Mouse (Mus musculus): ENCODE results near the gene Cenpx. TPM values are rescaled to one million over a fixed set of nuclear protein-coding genes. Genes with fewer than 3 reads are reported as not detected.
"Not testable (repeated sequence)": the region's sequence is repeated elsewhere in the genome, so short reads cannot be mapped to it uniquely, and the experiment has no call there.

The Cenpx gene
- total and polyA plus RNA-seq, 2 experiments from 2014 or later = 68.7 to 102 TPM

DNA sequence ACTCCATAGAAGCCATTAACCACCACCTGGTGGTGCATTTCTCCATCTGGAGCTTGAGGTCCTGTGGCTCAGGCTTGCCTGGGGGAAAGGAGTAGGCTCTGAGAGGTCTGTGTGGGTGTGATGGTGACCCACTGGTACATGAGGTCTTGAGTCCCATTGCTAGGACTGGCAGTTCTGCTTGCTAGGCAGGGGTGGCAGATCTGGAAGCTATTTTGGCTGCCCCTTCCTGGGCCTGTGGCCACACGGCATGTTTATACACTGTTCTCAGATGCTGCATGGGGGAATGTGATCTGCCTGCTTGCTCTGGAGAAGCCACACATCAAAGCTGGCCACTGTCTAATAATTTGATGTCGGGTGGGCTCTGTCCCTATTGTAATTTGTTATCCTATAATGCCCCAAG, 29.5 kb downstream of the Cenpx start:
- Histone ChIP-seq H3K9ac (replicated peaks; ENCODE audit: low read depth, low read length) (no peak overlapping the region), H3K27ac (ENCODE audit: low read depth) (no peak overlapping the region), H3K4me2 (ENCODE audit: low read depth, low read length) (no peak overlapping the region), H3K36me3 (replicated peaks; ENCODE audit: control insufficient read depth, insufficient read depth, low read length) (peaks cover 54% of the 10 kb centered on the region), H3K4me1 (ENCODE audit: control insufficient read depth, insufficient read depth) (no peaks in the 10 kb centered on the region; the same call in 1 of the 2 replicates), H3K27me3 (ENCODE audit: control insufficient read depth, insufficient read depth, low read length) (no peaks in the 10 kb centered on the region), H3K9me3 (replicated peaks; ENCODE audit: control insufficient read depth, low read length) (no peaks in the 10 kb centered on the region), H3K4me3 (ENCODE audit: low read depth, low read length) (no peak overlapping the region)
- no peak for ATAC-seq (ENCODE audit: insufficient read depth, low read depth)
- TF ChIP-seq CTCF (IDR thresholded peaks at IDR 0.05; ENCODE audit: low read depth) = no peak
- TF ChIP-seq EP300 (IDR thresholded peaks at IDR 0.05; ENCODE audit: low read depth) = no peak
- no peak for DNase-seq (ENCODE audit: low spot score)
- 70% methylated on average over 2 of the region's 2 CpGs for WGBS

GRCm38 (mm10) chr11:120683536-120683935, 30.0 kb downstream of the Cenpx start:
- no peak overlapping the region for H3K27ac ChIP-seq (ENCODE audit: low read depth)
- H3K9ac ChIP-seq (replicated peaks; ENCODE audit: low read depth, low read length) = no peak overlapping the region
- DNase-seq (ENCODE audit: low spot score) (no peak), ATAC-seq (ENCODE audit: insufficient read depth, low read depth) (no peak)
- no peak overlapping the region for H3K4me2 ChIP-seq (ENCODE audit: low read depth, low read length)
- H3K27me3 ChIP-seq (ENCODE audit: control insufficient read depth, insufficient read depth, low read length) = no peaks in the 10 kb centered on the region
- no peak for TF ChIP-seq EP300 (IDR thresholded peaks at IDR 0.05; ENCODE audit: low read depth)
- TF ChIP-seq CTCF (IDR thresholded peaks at IDR 0.05; ENCODE audit: low read depth) = no peak
- no peak overlapping the region for H3K4me3 ChIP-seq (ENCODE audit: low read depth, low read length)
- no peaks in the 10 kb centered on the region; the same call in 1 of the 2 replicates for H3K4me1 ChIP-seq (ENCODE audit: control insufficient read depth, insufficient read depth)
- no peaks in the 10 kb centered on the region for H3K9me3 ChIP-seq (replicated peaks; ENCODE audit: control insufficient read depth, low read length)
- 88% methylated on average over 3 of the region's 3 CpGs for WGBS
- H3K36me3 ChIP-seq (replicated peaks; ENCODE audit: control insufficient read depth, insufficient read depth, low read length) = peaks cover 51% of the 10 kb centered on the region

- H3K36me3 ChIP-seq (replicated peaks; ENCODE audit: control insufficient read depth, insufficient read depth, low read length) = peaks cover 53% of the 10 kb centered on the region
Observed at GRCm38 (mm10) chr11:120682683-120683082, 30.9 kb downstream of the Cenpx start.

GRCm38 (mm10) chr11:120679909-120680308, 33.6 kb downstream of the Cenpx start:
- H3K27me3 ChIP-seq (ENCODE audit: control insufficient read depth, insufficient read depth, low read length) = no peaks in the 10 kb centered on the region
- H3K4me2 ChIP-seq (ENCODE audit: low read depth, low read length) = no peak overlapping the region
- 70% methylated on average over 3 of the region's 3 CpGs for WGBS
- no peaks in the 10 kb centered on the region for H3K9me3 ChIP-seq (replicated peaks; ENCODE audit: control insufficient read depth, low read length)
- peaks cover 47% of the 10 kb centered on the region for H3K36me3 ChIP-seq (replicated peaks; ENCODE audit: control insufficient read depth, insufficient read depth, low read length)
- TF ChIP-seq EP300 (IDR thresholded peaks at IDR 0.05; ENCODE audit: low read depth) = no peak
- peak; percentile 54 for TF ChIP-seq CTCF (IDR thresholded peaks at IDR 0.05; ENCODE audit: low read depth)
- H3K27ac ChIP-seq (ENCODE audit: low read depth) = no peak overlapping the region
- H3K4me3 ChIP-seq (ENCODE audit: low read depth, low read length) = no peak overlapping the region
- peak; percentile 23 for DNase-seq (ENCODE audit: low spot score)
- H3K4me1 ChIP-seq (ENCODE audit: control insufficient read depth, insufficient read depth) = no peaks in the 10 kb centered on the region; the same call in 1 of the 2 replicates
- ATAC-seq (ENCODE audit: insufficient read depth, low read depth) = peak; percentile 57
- no peak overlapping the region for H3K9ac ChIP-seq (replicated peaks; ENCODE audit: low read depth, low read length)

More at GRCm38 (mm10) chr11:120682683-120683082, 30.9 kb downstream of the Cenpx start:
- no peak for DNase-seq (ENCODE audit: low spot score)
- H3K27ac ChIP-seq (ENCODE audit: low read depth) = no peak overlapping the region
- 97% methylated on average over 5 of the region's 5 CpGs for WGBS
- H3K9ac ChIP-seq (replicated peaks; ENCODE audit: low read depth, low read length) = no peak overlapping the region
- H3K4me3 ChIP-seq (ENCODE audit: low read depth, low read length) = no peak overlapping the region
- TF ChIP-seq CTCF (IDR thresholded peaks at IDR 0.05; ENCODE audit: low read depth) (no peak), EP300 (IDR thresholded peaks at IDR 0.05; ENCODE audit: low read depth) (no peak)
- no peaks in the 10 kb centered on the region for H3K9me3 ChIP-seq (replicated peaks; ENCODE audit: control insufficient read depth, low read length)
- H3K4me2 ChIP-seq (ENCODE audit: low read depth, low read length) = no peak overlapping the region
- ATAC-seq (ENCODE audit: insufficient read depth, low read depth) = no peak
- H3K27me3 ChIP-seq (ENCODE audit: control insufficient read depth, insufficient read depth, low read length) = no peaks in the 10 kb centered on the region
- H3K4me1 ChIP-seq (ENCODE audit: control insufficient read depth, insufficient read depth) = no peaks in the 10 kb centered on the region; the same call in 1 of the 2 replicates

DNA sequence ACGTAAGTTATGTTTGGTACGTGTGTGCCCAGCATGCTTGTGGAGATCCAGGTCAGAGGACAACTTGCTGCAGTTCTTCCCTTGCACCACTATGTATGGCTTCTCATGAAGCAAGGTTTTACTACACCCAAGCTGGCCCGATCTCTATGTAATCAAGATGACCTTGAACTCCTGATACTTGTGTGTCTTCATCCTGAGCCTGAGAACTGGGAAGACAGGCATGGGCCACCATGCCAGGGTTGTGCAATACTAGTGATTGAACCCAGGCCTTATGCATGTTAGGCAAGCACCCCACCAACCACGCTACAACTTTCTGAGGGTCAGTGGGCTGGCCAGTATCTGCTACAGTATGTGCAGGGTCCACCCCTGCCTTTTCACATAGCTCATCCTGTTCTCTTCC, 36.6 kb downstream of the Cenpx start:
- Histone ChIP-seq H3K4me1 (ENCODE audit: control insufficient read depth, insufficient read depth) (peaks cover 12% of the 10 kb centered on the region), H3K27ac (ENCODE audit: low read depth) (no peak overlapping the region), H3K4me3 (ENCODE audit: low read depth, low read length) (no peak overlapping the region), H3K4me2 (ENCODE audit: low read depth, low read length) (no peak overlapping the region), H3K27me3 (ENCODE audit: control insufficient read depth, insufficient read depth, low read length) (no peaks in the 10 kb centered on the region), H3K9ac (replicated peaks; ENCODE audit: low read depth, low read length) (no peak overlapping the region), H3K9me3 (replicated peaks; ENCODE audit: control insufficient read depth, low read length) (no peaks in the 10 kb centered on the region), H3K36me3 (replicated peaks; ENCODE audit: control insufficient read depth, insufficient read depth, low read length) (peaks cover 39% of the 10 kb centered on the region)
- DNase-seq (ENCODE audit: low spot score) (no peak), ATAC-seq (ENCODE audit: insufficient read depth, low read depth) (no peak)
- WGBS = 72% methylated on average over 4 of the region's 4 CpGs
- TF ChIP-seq EP300 (IDR thresholded peaks at IDR 0.05; ENCODE audit: low read depth) (no peak), CTCF (IDR thresholded peaks at IDR 0.05; ENCODE audit: low read depth) (no peak)

DNA sequence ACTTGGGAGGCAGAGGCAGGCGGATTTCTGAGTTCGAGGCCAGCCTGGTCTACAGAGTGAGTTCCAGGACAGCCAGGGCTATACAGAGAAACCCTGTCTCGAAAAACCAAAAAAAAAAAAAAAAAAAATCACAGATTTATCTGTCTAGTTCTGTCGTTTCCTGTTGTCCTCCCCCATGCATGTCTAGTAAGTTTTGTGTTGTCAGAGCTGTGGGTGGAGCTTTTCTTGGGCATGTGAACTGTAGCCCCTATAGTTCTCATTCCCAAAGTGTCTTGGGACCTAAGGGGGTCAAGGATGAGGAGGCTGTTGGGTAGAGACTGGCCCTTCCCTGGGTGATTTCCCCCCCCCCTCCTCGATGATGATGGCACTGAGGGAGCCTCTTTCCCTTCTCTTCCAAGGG, 37.7 kb downstream of the Cenpx start:
- ATAC-seq (ENCODE audit: insufficient read depth, low read depth) = not testable (repeated sequence)

More for the DNA sequence above, 37.7 kb downstream of the Cenpx start:
- DNase-seq (ENCODE audit: low spot score); H3K4me2 ChIP-seq (ENCODE audit: low read depth, low read length); H3K27me3 ChIP-seq (ENCODE audit: control insufficient read depth, insufficient read depth, low read length); H3K27ac ChIP-seq (ENCODE audit: low read depth); H3K4me3 ChIP-seq (ENCODE audit: low read depth, low read length); H3K9ac ChIP-seq (replicated peaks; ENCODE audit: low read depth, low read length); H3K9me3 ChIP-seq (replicated peaks; ENCODE audit: control insufficient read depth, low read length): not testable (repeated sequence)
- H3K36me3 ChIP-seq (replicated peaks; ENCODE audit: control insufficient read depth, insufficient read depth, low read length) = peaks cover 32% of the 10 kb centered on the region
- peaks cover 12% of the 10 kb centered on the region for H3K4me1 ChIP-seq (ENCODE audit: control insufficient read depth, insufficient read depth)
- WGBS = 73% methylated on average over 3 of the region's 5 CpGs

Data from heart, postnatal 0 days (tissue).